Mouse (Mus musculus): ENCODE results near the gene Was. TPM values are rescaled to one million over a fixed set of nuclear protein-coding genes. Genes with fewer than 3 reads are reported as not detected.

Was gene
- total and polyA plus RNA-seq, 3 experiments: 146 to 167 TPM; not detected in 1

DNA sequence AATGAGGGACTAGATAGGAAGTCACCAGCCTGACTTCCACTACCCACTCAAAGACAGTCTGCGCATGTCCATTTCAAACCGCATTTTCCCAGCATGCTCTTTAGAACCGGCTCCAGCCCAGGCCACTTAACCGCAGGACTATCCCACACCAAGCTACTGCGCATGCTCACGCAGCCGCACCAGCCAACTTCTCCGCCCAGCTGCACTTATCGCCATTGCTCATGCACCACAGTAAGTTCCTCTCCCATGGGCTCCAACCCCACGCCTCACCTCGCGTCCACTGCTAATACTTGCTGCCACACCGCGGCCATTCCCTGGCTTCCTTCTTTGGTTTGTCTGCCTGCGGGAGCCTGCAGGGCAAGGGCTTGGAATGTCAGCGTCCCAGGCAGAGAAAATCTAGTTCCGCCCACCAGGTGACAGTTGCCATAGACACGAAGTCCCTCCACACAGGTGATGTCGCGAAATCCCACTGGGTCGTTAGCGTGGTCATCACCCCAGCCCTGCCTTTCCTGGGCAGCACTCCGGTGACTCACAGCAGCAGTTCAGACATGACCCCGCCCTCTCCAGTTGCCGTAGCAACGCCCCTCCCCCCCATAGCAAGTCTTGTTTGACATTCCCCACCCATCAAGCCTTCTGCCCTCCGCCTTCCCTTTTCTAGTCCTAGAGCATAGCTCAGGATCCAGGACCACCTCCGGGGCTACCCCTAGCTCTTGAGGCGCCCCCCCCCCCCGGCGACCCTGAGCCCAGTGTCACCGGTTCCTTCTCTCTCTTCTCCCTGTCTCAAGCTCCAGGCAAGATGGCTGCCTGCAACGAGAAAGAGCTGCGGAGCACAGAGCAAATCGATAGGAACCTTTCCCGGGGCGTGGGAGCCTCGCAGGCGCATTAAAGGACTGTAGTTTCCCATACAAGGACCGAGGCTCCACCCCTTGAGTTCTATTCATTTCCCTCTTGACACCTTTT lies 42.0 kb upstream of the Was start, which contains the start of gene Wdr13:
Gene Wdr13, minus strand, starts transcription at position 876 of the 960 bp plus-strand sequence.
- Histone ChIP-seq H3K79me2 (ENCODE audit: control insufficient read depth, insufficient read depth, low read length, poor library complexity) (peaks cover 3% of the 10 kb centered on the region; the same call in 1 of the 2 replicates), H3K4me1 (ENCODE audit: control insufficient read depth in 1 of 2, insufficient read depth in 2 of 2, low read length in 2 of 2) (peaks cover 6 to 9% of the 10 kb centered on the region in 2 experiments), H3K27me3 (ENCODE audit: control insufficient read depth in 1 of 2, insufficient read depth in 2 of 2, low read length in 2 of 2) (no peaks in the 10 kb centered on the region), H3K27ac (ENCODE audit: control insufficient read depth, low read depth, low read length) (peak within 1 kb of the TSS; percentile 97), H3K4me3 (ENCODE audit: control insufficient read depth in 1 of 2, insufficient read depth in 1 of 2, low read depth in 2 of 2, low read length in 2 of 2) (peak within 1 kb of the TSS; percentile 60 to 70), H3K9me3 (replicated peaks; ENCODE audit: insufficient read depth, low read length) (no peaks in the 10 kb centered on the region), H3K9ac (ENCODE audit: control insufficient read depth, low read depth, low read length, poor library complexity, severe bottlenecking) (peak within 1 kb of the TSS; percentile 82), H3K36me3 (ENCODE audit: control insufficient read depth in 1 of 2, insufficient read depth in 2 of 2, low read length in 2 of 2) (peaks cover 0 to 14% of the 10 kb centered on the region in 2 experiments; a peak in 3 of 4 replicates)
- peak; percentile 99 for DNase-seq (ENCODE audit: low read depth, low spot score)
- TF ChIP-seq ETS1 (IDR thresholded peaks at IDR 0.05; ENCODE audit: low read depth, low read length) (no peak), TCF12 (IDR thresholded peaks at IDR 0.05; ENCODE audit: low read depth, low read length) (no peak), POLR2AphosphoS5 (IDR thresholded peaks at IDR 0.05; ENCODE audit: borderline replicate concordance, low read depth, low read length) (0 out of 2 replicates have a peak, but pooled peaks have one; percentile 24), POLR2A (IDR thresholded peaks at IDR 0.05; ENCODE audit: control insufficient read depth in 1 of 2, insufficient read depth in 1 of 2, low read depth in 1 of 2, low read length in 2 of 2, poor library complexity in 1 of 2) (peak in 1 of 2 experiments; percentile 94; a peak in 2 of 4 replicates), GABPA (IDR thresholded peaks at IDR 0.05; ENCODE audit: low read depth, low read length) (no peak), TBP (IDR thresholded peaks at IDR 0.05; ENCODE audit: low read depth, low read length) (peak; percentile 85), TAL1 (IDR thresholded peaks at IDR 0.05; ENCODE audit: low read length) (peak; percentile 53)

DNA sequence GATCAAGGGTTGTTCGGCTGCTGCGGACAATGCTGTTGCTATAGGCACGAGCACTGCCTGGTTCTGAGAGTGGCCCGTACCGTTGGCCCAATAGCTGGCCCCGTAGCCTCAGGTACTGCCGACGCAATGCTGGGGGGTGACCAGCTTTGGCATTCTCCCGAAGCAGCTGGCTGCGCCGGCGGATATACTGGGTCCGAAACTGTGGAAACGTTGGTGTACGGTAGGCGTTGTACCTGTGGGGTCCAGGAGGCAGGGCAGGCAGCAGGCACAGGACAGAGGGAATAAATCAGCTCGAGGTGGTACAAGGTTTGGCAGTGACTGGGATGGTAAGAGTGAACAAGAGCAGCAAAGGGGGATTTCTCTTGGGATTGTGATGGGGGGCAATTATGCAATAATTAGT lies 41.1 kb upstream of the Was start:
- Histone ChIP-seq H3K36me3 (ENCODE audit: control insufficient read depth in 1 of 2, insufficient read depth in 2 of 2, low read length in 2 of 2) (peaks cover 4 to 13% of the 10 kb centered on the region in 2 experiments; a peak in 3 of 4 replicates), H3K79me2 (ENCODE audit: control insufficient read depth, insufficient read depth, low read length, poor library complexity) (peaks cover 3% of the 10 kb centered on the region; the same call in 1 of the 2 replicates), H3K9ac (ENCODE audit: control insufficient read depth, low read depth, low read length, poor library complexity, severe bottlenecking) (peak overlapping the region; percentile 53), H3K27ac (ENCODE audit: control insufficient read depth, low read depth, low read length) (peak overlapping the region; percentile 85), H3K27me3 (ENCODE audit: control insufficient read depth in 1 of 2, insufficient read depth in 2 of 2, low read length in 2 of 2) (no peaks in the 10 kb centered on the region), H3K9me3 (replicated peaks; ENCODE audit: insufficient read depth, low read length) (no peaks in the 10 kb centered on the region), H3K4me3 (ENCODE audit: control insufficient read depth in 1 of 2, insufficient read depth in 1 of 2, low read depth in 2 of 2, low read length in 2 of 2) (peak overlapping the region; percentile 39 to 48), H3K4me1 (ENCODE audit: control insufficient read depth in 1 of 2, insufficient read depth in 2 of 2, low read length in 2 of 2) (peaks cover 6 to 9% of the 10 kb centered on the region in 2 experiments)
- TF ChIP-seq MAZ (IDR thresholded peaks at IDR 0.05; ENCODE audit: low read depth, low read length) (no peak), MEF2A (IDR thresholded peaks at IDR 0.05; ENCODE audit: extremely low read depth, insufficient replicate concordance, low read depth, low read length, poor library complexity, severe bottlenecking) (no peak), ZKSCAN1 (IDR thresholded peaks at IDR 0.05; ENCODE audit: low read depth, low read length) (no peak), UBTF (IDR thresholded peaks at IDR 0.05; ENCODE audit: borderline replicate concordance, insufficient read depth, low read depth, low read length) (no peak), E2F4 (IDR thresholded peaks at IDR 0.05; ENCODE audit: borderline replicate concordance, low read depth, low read length) (no peak), HCFC1 (IDR thresholded peaks at IDR 0.05; ENCODE audit: low read depth, low read length) (no peak)
- no peak for DNase-seq (ENCODE audit: low read depth, low spot score)
